Mouse (Mus musculus) limb, embryonic 14.5 days (tissue): Measurements from ENCODE around the gene Fkbp10. TPM values are rescaled to one million over a fixed set of nuclear protein-coding genes. Genes with fewer than 3 reads are reported as not detected.

Experiments
- ATAC-seq: fragments of 200-750 bp; cut with Nextera tagmentation; 2 replicates; pipeline ENCODE4 v1.8.0; 2017; ENCODE audit warnings: low read depth, moderate number of reproducible peaks, moderate TSS enrichment; ENCODE audit not compliant: low FRiP score
- DNase-seq: peaks from one replicate; pipeline ENCODE4 v3.0.0-alpha.2; 2015; ENCODE audit warnings: low spot score
- H3K27ac ChIP-seq: fragments of 300-500 bp; sonication (generic); replicated peaks from 2 replicates; pipeline ENCODE4 v1.5.1; 2014; ENCODE audit warnings: low read depth, mild to moderate bottlenecking, low read length, moderate library complexity, mixed read lengths
- H3K27me3 ChIP-seq: fragments of 300-500 bp; sonication (generic); 2 replicates; pipeline ENCODE4 v1.6.1; 2014; ENCODE audit warnings: low read length, mixed read lengths; ENCODE audit not compliant: control insufficient read depth, insufficient read depth
- H3K36me3 ChIP-seq: fragments of 300-500 bp; sonication (generic); 2 replicates; pipeline ENCODE4 v1.6.1; 2014; ENCODE audit warnings: mild to moderate bottlenecking, low read length, moderate library complexity, mixed read lengths; ENCODE audit not compliant: control insufficient read depth, insufficient read depth
- H3K4me1 ChIP-seq: fragments of 300-500 bp; sonication (generic); 2 replicates; pipeline ENCODE4 v1.6.1; 2014; ENCODE audit warnings: antibody characterized with exemption, low read length, mixed read lengths; ENCODE audit not compliant: control insufficient read depth, insufficient read depth
- H3K4me2 ChIP-seq: fragments of 300-500 bp; sonication (generic); replicated peaks from 2 replicates; pipeline ENCODE4 v1.6.1; 2014; ENCODE audit warnings: low read depth, mild to moderate bottlenecking, low read length, moderate library complexity; ENCODE audit not compliant: severe bottlenecking
- H3K4me3 ChIP-seq: fragments of 300-500 bp; sonication (generic); replicated peaks from 2 replicates; pipeline ENCODE4 v1.5.1; 2014; ENCODE audit warnings: low read length
- H3K9ac ChIP-seq: fragments of 300-500 bp; sonication (generic); 2 replicates; pipeline ENCODE4 v1.6.1; 2014; ENCODE audit warnings: mild to moderate bottlenecking, low read depth, low read length, moderate library complexity; ENCODE audit not compliant: severe bottlenecking
- H3K9me3 ChIP-seq: fragments of 300-500 bp; sonication (generic); 2 replicates; pipeline ENCODE4 v1.6.1; 2016; ENCODE audit warnings: low read length; ENCODE audit not compliant: control insufficient read depth
- POLR2A ChIP-seq: fragments of 200-500 bp; IDR thresholded peaks from 2 replicates; pipeline ENCODE4 v1.8.0; 2012; ENCODE audit warnings: inconsistent platforms, mild to moderate bottlenecking, moderate library complexity, borderline replicate concordance; ENCODE audit not compliant: insufficient read depth, insufficient read length; ENCODE audit errors: extremely low read depth
- WGBS: fragments of 180-500 bp; shearing (Covaris S2); extraction: QIAGEN DNeasy Blood & Tissue Kit; methylation state at CpG from one replicate; pipeline ENCODE4 v1.1.7; 2014; 5-methylcytosine and 5-hydroxymethylcytosine counted together
- polyA plus RNA-seq, 2 experiments: library from polyadenylated mRNA; depleted of rRNA in 1 of 2; stranded (reverse) in 1 of 2; unstranded in 1 of 2; fragments of >200 nt; fragmentation: Nextera tagmentation in 1 of 2; extraction: Ambion mirVana in 1 of 2; gene quantifications; 2 replicates each; pipeline versions ENCODE4 v1.2.1 to v1.2.3; 2012 to 2014

The Fkbp10 gene
- polyA plus RNA-seq, 2 experiments = 179 to 251 TPM

DNA sequence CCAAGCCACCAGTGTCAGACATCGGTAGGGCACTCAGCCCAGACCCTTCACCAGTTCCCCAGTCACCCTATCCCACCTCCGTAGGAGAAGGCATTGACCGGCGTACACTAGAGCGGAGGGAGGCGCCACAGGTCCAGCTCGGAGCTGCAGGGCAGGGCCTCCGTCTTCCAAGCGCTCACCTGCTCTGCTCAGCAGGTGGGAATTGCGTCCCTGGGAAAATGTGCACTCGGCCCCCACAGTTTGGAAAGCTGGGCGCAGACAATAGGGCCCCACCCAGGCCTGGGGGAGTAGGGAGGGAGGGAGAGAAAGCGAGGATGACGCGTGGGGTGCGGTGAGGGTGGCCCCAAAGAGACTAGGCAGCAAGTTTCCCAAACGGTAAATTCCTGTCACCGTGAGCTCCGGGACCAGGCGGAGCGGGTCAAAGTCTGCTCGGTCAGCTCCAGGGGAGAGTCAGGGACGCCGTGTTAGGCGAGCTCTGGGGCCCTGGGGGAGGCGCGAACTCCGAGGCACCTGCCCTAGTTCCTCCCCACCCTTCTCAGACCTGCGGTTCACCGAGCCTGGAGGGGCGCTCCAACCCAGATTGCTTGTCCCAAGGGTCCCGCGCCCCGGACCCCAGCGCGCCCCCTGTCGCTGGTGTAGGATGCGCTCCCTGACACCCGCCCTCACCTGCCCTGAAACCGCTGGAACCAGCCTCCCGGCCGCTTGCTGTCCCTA lies 18.5 kb upstream of the Fkbp10 start:
- H3K4me1 ChIP-seq = peaks cover 19% of the 10 kb centered on the region
- H3K4me3 ChIP-seq = peak overlapping the region; percentile 70
- DNase-seq (no peak), ATAC-seq (peak; percentile 28; the same call in 1 of the 2 replicates)
- peak overlapping the region; percentile 46 for H3K27ac ChIP-seq
- TF ChIP-seq POLR2A = no peak
- H3K36me3 ChIP-seq = peaks cover 3% of the 10 kb centered on the region; the same call in 1 of the 2 replicates
- H3K9me3 ChIP-seq = no peaks in the 10 kb centered on the region
- WGBS = 3% methylated on average over 21 of the region's 42 CpGs
- peak overlapping the region; percentile 72 for H3K9ac ChIP-seq
- peak overlapping the region; percentile 80 for H3K4me2 ChIP-seq
- H3K27me3 ChIP-seq = no peaks in the 10 kb centered on the region

DNA sequence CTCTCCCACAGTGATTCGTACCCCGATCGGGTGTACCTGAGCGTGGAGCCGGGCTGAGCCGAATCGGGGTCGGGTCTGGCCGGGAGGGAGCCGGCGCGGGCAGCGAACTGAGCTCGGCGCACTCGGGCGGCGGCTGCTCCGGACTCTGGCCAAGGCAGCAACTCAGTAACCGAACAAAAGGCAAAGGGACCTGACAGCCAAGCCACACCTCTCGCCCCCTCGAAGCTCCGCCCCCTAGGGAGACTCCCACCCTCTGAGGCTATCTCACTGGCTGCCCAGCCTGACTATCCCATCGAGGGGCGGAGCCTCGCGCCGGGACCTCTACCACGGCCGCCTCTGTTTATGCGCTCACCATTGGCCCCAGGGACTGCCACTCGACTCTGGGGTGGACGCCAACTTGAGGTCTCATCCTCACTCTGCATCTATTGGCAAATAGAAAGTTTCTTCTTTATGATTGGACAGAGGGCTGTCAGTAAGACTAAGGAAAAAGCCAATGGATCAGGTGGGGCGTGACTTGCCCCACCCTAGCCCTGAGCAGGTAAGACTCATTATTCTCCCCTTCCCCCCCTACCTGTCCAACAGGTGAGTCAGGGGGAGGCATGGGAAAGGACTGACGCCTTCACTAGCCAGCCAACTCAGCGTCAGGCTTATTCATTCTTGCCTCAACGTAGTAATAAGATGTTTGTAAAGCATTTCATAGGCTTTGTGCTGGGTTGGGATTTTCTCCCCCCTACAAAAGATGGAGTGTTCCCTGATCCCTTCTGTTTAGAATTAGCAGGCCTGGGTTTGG lies 17.7 kb upstream of the Fkbp10 start, which contains the start of gene Jup:
TSS of gene Jup (minus strand) at position 164 of the 790 bp plus-strand sequence.
- ATAC-seq (peak; percentile 94), DNase-seq (peak; percentile 99)
- peak within 1 kb of the TSS; percentile 70 for H3K4me3 ChIP-seq
- peak within 1 kb of the TSS; percentile 80 for H3K4me2 ChIP-seq
- TF ChIP-seq POLR2A = peak; percentile 84; the same call in 1 of the 2 replicates
- H3K9ac ChIP-seq = peak within 1 kb of the TSS; percentile 72
- H3K27ac ChIP-seq = peak within 1 kb of the TSS; percentile 46
- H3K27me3 ChIP-seq = no peaks in the 10 kb centered on the region
- H3K4me1 ChIP-seq = peaks cover 19% of the 10 kb centered on the region
- no peaks in the 10 kb centered on the region for H3K9me3 ChIP-seq
- peaks cover 3% of the 10 kb centered on the region; the same call in 1 of the 2 replicates for H3K36me3 ChIP-seq
- under 1% methylated on average over 32 of the region's 37 CpGs for WGBS

DNA sequence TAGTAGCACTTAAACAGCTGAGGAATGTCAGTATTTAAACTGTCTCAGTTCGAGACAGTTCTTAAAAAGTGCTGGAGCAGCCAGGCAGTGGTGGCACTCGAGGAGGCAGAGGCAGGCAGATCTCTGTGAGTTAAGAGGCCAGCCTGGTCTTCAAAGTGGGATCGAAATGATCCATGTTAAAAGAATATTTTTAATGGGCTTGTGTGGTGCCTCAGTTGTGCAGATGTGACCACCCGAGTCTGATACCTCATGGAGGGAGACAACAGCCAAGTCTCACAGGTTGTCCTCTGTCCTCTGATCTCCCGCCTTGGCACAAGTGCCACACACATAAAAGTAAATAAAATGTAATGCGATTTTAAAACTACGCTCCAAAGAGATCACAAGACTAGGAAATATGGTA lies 17.0 kb upstream of the Fkbp10 start:
- Histone ChIP-seq H3K4me3 (no peak overlapping the region), H3K9ac (no peak overlapping the region), H3K27me3 (no peaks in the 10 kb centered on the region), H3K4me2 (no peak overlapping the region), H3K36me3 (peaks cover 3% of the 10 kb centered on the region; the same call in 1 of the 2 replicates), H3K4me1 (peaks cover 19% of the 10 kb centered on the region), H3K27ac (no peak overlapping the region), H3K9me3 (no peaks in the 10 kb centered on the region)
- no peak for TF ChIP-seq POLR2A
- ATAC-seq (no peak), DNase-seq (no peak)
- 92% methylated on average over 7 of the region's 7 CpGs for WGBS

DNA sequence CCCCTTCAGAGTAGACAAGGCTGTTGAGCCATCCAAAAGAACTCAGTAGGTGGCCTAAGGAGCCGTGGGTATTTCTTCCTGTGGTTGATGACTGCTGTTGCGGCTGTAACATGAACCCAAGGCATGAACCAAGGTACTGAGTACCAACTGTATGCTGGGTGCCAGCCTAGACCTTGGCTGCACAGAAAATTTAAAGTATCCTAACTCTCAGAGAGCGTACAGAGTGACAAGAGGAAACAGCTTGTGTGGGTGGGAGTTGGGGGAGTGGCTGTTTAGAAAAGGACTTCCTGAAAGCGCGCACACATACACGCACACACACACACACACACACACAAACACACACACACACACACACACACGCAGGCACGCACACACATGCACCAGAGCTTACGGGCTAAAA lies 16.2 kb upstream of the Fkbp10 start:
- Histone ChIP-seq H3K4me3 (no peak overlapping the region), H3K9me3 (no peaks in the 10 kb centered on the region), H3K27ac (no peak overlapping the region), H3K9ac (no peak overlapping the region), H3K4me1 (peaks cover 19% of the 10 kb centered on the region), H3K36me3 (peaks cover 3% of the 10 kb centered on the region; the same call in 1 of the 2 replicates), H3K4me2 (no peak overlapping the region), H3K27me3 (no peaks in the 10 kb centered on the region)
- ATAC-seq = no peak
- TF ChIP-seq POLR2A = no peak
- 65% methylated on average over 9 of the region's 9 CpGs for WGBS
- DNase-seq = no peak

DNA sequence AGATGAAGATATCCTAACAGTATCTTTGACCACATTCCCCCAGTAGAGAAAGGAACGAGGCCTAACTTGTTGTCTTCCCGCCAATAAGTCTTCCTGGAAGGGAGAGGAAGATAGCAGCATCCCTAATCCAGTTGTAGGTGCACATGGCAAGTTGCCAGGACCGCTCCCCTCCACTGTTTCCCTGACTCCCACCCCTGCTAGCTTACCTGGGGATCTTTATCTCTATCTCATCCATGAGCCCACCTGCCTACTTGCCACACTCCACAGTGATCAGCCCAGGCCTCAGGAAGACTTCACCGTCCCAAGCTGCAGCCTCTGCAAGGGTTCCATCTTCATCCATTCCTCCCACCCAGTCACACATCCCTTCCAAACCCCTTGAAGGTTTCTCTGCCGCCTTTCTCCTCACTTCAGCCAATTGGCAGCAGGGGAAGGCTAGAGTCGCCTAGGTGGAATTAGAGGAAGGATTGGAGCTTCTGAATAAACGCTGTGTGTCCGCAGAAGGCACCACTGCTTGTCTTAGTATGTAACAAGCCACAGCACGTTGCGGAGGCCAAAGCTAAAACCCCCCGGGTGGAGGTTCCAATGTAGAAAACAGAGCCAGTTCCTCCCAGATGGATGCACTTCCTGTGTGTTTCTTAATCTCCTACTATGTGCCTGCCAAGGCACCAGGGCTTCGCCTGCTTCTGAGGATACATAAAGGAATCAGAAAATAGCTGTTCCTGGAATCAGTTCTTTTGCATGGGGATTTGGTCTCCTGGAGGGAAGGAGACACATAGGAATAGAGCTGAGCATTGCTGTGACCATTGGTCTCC lies 15.6 kb upstream of the Fkbp10 start:
- no peak overlapping the region for H3K27ac ChIP-seq
- no peaks in the 10 kb centered on the region for H3K9me3 ChIP-seq
- 69% methylated on average over 12 of the region's 12 CpGs for WGBS
- TF ChIP-seq POLR2A = no peak
- H3K27me3 ChIP-seq = no peaks in the 10 kb centered on the region
- H3K4me2 ChIP-seq = no peak overlapping the region
- no peaks in the 10 kb centered on the region for H3K36me3 ChIP-seq
- peaks cover 19% of the 10 kb centered on the region for H3K4me1 ChIP-seq
- no peak overlapping the region for H3K9ac ChIP-seq
- no peak overlapping the region for H3K4me3 ChIP-seq
- DNase-seq = no peak
- no peak for ATAC-seq
